Mouse (Mus musculus) midbrain, postnatal 0 days (tissue): ENCODE data around the gene Ccdc171. TPM values are rescaled to one million over a fixed set of nuclear protein-coding genes. Genes with fewer than 3 reads are reported as not detected.
"Not testable (repeated sequence)": the region's sequence is repeated elsewhere in the genome, so short reads cannot be mapped to it uniquely, and the experiment has no call there.

ENCODE experiments used
- ATAC-seq: fragments of 200-750 bp; cut with Nextera tagmentation; 2 replicates; pipeline ENCODE4 v1.8.0; 2017; ENCODE audit warnings: moderate number of reproducible peaks, mild to moderate bottlenecking, moderate TSS enrichment, moderate library complexity; ENCODE audit not compliant: low FRiP score
- DNase-seq: peaks from one replicate; pipeline ENCODE4 v3.0.0-alpha.2; 2015; ENCODE audit warnings: low spot score
- H3K27ac ChIP-seq: fragments of 300-500 bp; sonication (generic); 2 replicates; pipeline ENCODE4 v1.5.1; 2014; ENCODE audit warnings: low read depth, mild to moderate bottlenecking, low read length, mixed read lengths
- H3K27me3 ChIP-seq: fragments of 300-500 bp; sonication (generic); 2 replicates; pipeline ENCODE4 v1.6.1; 2014; ENCODE audit warnings: low read length, control low read depth, mixed read lengths; ENCODE audit not compliant: insufficient read depth
- H3K36me3 ChIP-seq: fragments of 300-500 bp; sonication (generic); 2 replicates; pipeline ENCODE4 v1.6.1; 2014; ENCODE audit warnings: low read length, control low read depth, mixed read lengths; ENCODE audit not compliant: insufficient read depth
- H3K4me1 ChIP-seq: fragments of 300-500 bp; sonication (generic); 2 replicates; pipeline ENCODE4 v1.6.1; 2014; ENCODE audit warnings: mild to moderate bottlenecking, control low read depth, antibody characterized with exemption, low read length, mixed read lengths; ENCODE audit not compliant: insufficient read depth
- H3K4me2 ChIP-seq: fragments of 300-500 bp; sonication (generic); 2 replicates; pipeline ENCODE4 v1.6.1; 2014; ENCODE audit warnings: low read depth, mild to moderate bottlenecking, low read length, mixed read lengths; ENCODE audit not compliant: poor library complexity, severe bottlenecking
- H3K4me3 ChIP-seq: fragments of 300-500 bp; sonication (generic); 2 replicates; pipeline ENCODE4 v1.5.1; 2014; ENCODE audit warnings: low read depth, mild to moderate bottlenecking, low read length, moderate library complexity
- H3K9ac ChIP-seq: fragments of 300-500 bp; sonication (generic); replicated peaks from 2 replicates; pipeline ENCODE4 v1.6.1; 2014; ENCODE audit warnings: mild to moderate bottlenecking, low read length, moderate library complexity, mixed read lengths; ENCODE audit not compliant: poor library complexity, severe bottlenecking
- H3K9me3 ChIP-seq: fragments of 300-500 bp; sonication (generic); 2 replicates; pipeline ENCODE4 v1.6.1; 2016; ENCODE audit warnings: low read length, control low read depth
- CTCF ChIP-seq: IDR thresholded peaks from 2 replicates; pipeline ENCODE4 v1.5.1; 2016; ENCODE audit warnings: antibody characterized with exemption, mild to moderate bottlenecking
- WGBS: fragments of 180-500 bp; shearing (Covaris S2); extraction: QIAGEN DNeasy Blood & Tissue Kit; methylation state at CpG from one replicate; pipeline ENCODE4 v1.1.7; 2014; 5-methylcytosine and 5-hydroxymethylcytosine counted together
- polyA plus RNA-seq: library from polyadenylated mRNA; unstranded; fragments of >200 nt; fragmentation: Nextera tagmentation; extraction: Ambion mirVana; gene quantifications from 2 replicates; pipeline ENCODE4 v1.2.1, GENCODE M21; 2015
- total RNA-seq: library from RNA; depleted of rRNA; stranded (reverse); fragments of >200 nt; gene quantifications from 2 replicates; pipeline ENCODE4 v1.2.3, GENCODE M21; 2014

Gene Ccdc171
- total and polyA plus RNA-seq, 2 experiments from 2014 or later: 2.0 to 4.2 TPM

DNA sequence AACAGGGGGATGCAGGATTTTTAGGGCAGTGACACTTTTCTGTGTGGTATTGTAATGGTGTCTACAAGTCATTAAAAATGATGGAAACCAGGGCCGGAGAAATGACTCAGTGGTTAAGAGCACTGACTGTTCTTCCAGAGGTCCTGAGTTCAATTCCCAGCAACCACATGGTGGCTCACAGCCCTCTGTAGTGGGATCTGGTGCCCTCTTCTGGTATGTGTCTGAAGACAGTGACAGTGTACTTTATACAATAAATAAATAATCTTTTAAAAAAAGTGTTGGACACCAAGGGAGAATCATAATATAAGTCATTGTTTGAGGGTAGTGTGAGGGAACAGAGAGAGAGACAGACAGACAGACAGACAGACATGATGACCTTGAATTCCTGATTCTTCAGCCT, 32.2 kb upstream of the Ccdc171 start:
- ATAC-seq: no peak

GRCm38 (mm10) chr4:83497013-83497412, 28.3 kb upstream of the Ccdc171 start:
- not testable (repeated sequence) for H3K4me3 ChIP-seq, H3K9ac ChIP-seq, H3K9me3 ChIP-seq, DNase-seq, H3K4me1 ChIP-seq, ATAC-seq, H3K4me2 ChIP-seq, H3K27ac ChIP-seq, H3K36me3 ChIP-seq, H3K27me3 ChIP-seq
- 90% methylated on average over 5 of the region's 5 CpGs for WGBS

More for the DNA sequence above, 32.2 kb upstream of the Ccdc171 start:
- Histone ChIP-seq H3K36me3 (no peaks in the 10 kb centered on the region), H3K4me2 (no peak overlapping the region), H3K4me1 (no peaks in the 10 kb centered on the region), H3K9ac (no peak overlapping the region), H3K9me3 (no peaks in the 10 kb centered on the region), H3K4me3 (no peak overlapping the region), H3K27me3 (no peaks in the 10 kb centered on the region), H3K27ac (no peak overlapping the region)
- 95% methylated on average over 1 of the region's 1 CpGs for WGBS
- no peak for DNase-seq
- TF ChIP-seq CTCF: peak; percentile 12; the same call in 1 of the 2 replicates

- Histone ChIP-seq H3K4me2 (peak overlapping the region; percentile 53), H3K4me3 (peak overlapping the region; percentile 44), H3K9me3 (no peaks in the 10 kb centered on the region), H3K9ac (peak overlapping the region; percentile 51; the same call in 1 of the 2 replicates), H3K4me1 (no peaks in the 10 kb centered on the region), H3K36me3 (no peaks in the 10 kb centered on the region), H3K27ac (peak overlapping the region; percentile 74), H3K27me3 (no peaks in the 10 kb centered on the region)
- 3% methylated on average over 22 of the region's 22 CpGs for WGBS
- DNase-seq (peak; percentile 72), ATAC-seq (peak; percentile 84)
- peak; percentile 34 for TF ChIP-seq CTCF
These were observed 24.9 kb upstream of the Ccdc171 start for GRCm38 (mm10) chr4:83500154-83501036.

- H3K27me3 ChIP-seq: no peaks in the 10 kb centered on the region
- ATAC-seq (peak; percentile 60; the same call in 1 of the 2 replicates), DNase-seq (no peak)
- H3K4me2 ChIP-seq: peak overlapping the region; percentile 53
- 0 out of 2 replicates have a peak overlapping the region, but pooled peaks have one; percentile 19 for H3K9ac ChIP-seq
- 26% methylated on average over 7 of the region's 7 CpGs for WGBS
- H3K36me3 ChIP-seq: no peaks in the 10 kb centered on the region
- H3K4me1 ChIP-seq: no peaks in the 10 kb centered on the region
- no peak for TF ChIP-seq CTCF
- H3K4me3 ChIP-seq: peak overlapping the region; percentile 44
- no peaks in the 10 kb centered on the region for H3K9me3 ChIP-seq
- 0 out of 2 replicates have a peak overlapping the region, but pooled peaks have one; percentile 74 for H3K27ac ChIP-seq
These were observed 24.3 kb upstream of the Ccdc171 start for GRCm38 (mm10) chr4:83501037-83501430.

GRCm38 (mm10) chr4:83509600-83509999, 15.7 kb upstream of the Ccdc171 start:
- Histone ChIP-seq H3K36me3 (no peaks in the 10 kb centered on the region), H3K9ac (no peak overlapping the region), H3K27ac (no peak overlapping the region), H3K9me3 (no peaks in the 10 kb centered on the region), H3K27me3 (no peaks in the 10 kb centered on the region), H3K4me1 (no peaks in the 10 kb centered on the region), H3K4me3 (no peak overlapping the region), H3K4me2 (no peak overlapping the region)
- WGBS: 51% methylated on average over 2 of the region's 2 CpGs
- ATAC-seq (no peak), DNase-seq (no peak)
- no peak for TF ChIP-seq CTCF

DNA sequence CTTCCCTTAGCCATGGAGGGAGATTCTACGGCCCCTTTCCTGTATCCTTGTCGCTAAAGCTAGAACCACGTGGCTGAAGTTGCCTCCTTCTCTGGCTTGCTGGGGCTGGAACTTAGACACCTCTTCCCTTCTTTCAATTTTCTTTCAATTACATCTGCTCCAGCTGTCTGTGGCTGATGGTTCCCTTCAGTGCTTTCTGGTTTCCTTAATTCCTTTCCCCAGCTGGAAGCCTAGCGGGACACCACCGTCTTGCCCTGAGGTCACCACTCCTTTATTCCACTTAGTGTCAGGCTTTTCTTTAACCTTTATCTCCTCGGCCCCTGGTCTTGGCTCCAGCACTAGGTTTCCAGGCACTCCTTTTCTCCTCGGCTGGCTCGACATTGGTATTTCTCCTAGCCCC, 14.3 kb upstream of the Ccdc171 start:
- H3K4me2 ChIP-seq: no peak overlapping the region
- H3K36me3 ChIP-seq: no peaks in the 10 kb centered on the region
- TF ChIP-seq CTCF: no peak
- H3K4me1 ChIP-seq: no peaks in the 10 kb centered on the region
- no peak overlapping the region for H3K9ac ChIP-seq
- H3K4me3 ChIP-seq: no peak overlapping the region
- H3K27ac ChIP-seq: no peak overlapping the region
- H3K27me3 ChIP-seq: no peaks in the 10 kb centered on the region
- WGBS: 37% methylated on average over 8 of the region's 8 CpGs
- no peak for DNase-seq
- no peak for ATAC-seq
- no peaks in the 10 kb centered on the region for H3K9me3 ChIP-seq
